Mouse (Mus musculus) embryonic fibroblast, embryonic 13.5 days (primary cell): ENCODE data around the gene Dyrk1b. TPM values are rescaled to one million over a fixed set of nuclear protein-coding genes. Genes with fewer than 3 reads are reported as not detected.
A peak's percentile ranks its signal among the peaks of the same experiment; 100 is the strongest.
"Not testable (repeated sequence)": the region's sequence is repeated elsewhere in the genome, so short reads cannot be mapped to it uniquely, and the experiment has no call there.

Experiments used
- H3K27ac ChIP-seq: 2 replicates; pipeline ENCODE4 v1.5.1; 2012; ENCODE audit warnings: low read length, control low read depth, inconsistent platforms; ENCODE audit not compliant: insufficient read depth
- H3K4me1 ChIP-seq: 2 replicates; pipeline ENCODE4 v1.6.1; 2011; ENCODE audit warnings: low read length; ENCODE audit not compliant: control insufficient read depth, insufficient read depth
- H3K4me3 ChIP-seq: 2 replicates; pipeline ENCODE4 v1.5.1; 2011; ENCODE audit warnings: mild to moderate bottlenecking, control low read depth, low read length; ENCODE audit not compliant: insufficient read depth
- CTCF ChIP-seq: IDR thresholded peaks from 2 replicates; pipeline ENCODE4 v1.5.1; 2011; ENCODE audit warnings: mild to moderate bottlenecking, control low read depth, low read length, moderate library complexity, borderline replicate concordance; ENCODE audit not compliant: insufficient read depth
- POLR2A ChIP-seq: IDR thresholded peaks from 2 replicates; pipeline ENCODE4 v1.6.1; 2011; ENCODE audit warnings: low read depth, mild to moderate bottlenecking, control low read depth, low read length, moderate library complexity
- polyA plus RNA-seq: library from polyadenylated mRNA; stranded (reverse); fragments of >200 nt; gene quantifications from 2 replicates; pipeline ENCODE4 v1.2.4, GENCODE M21; 2011; ENCODE audit warnings: low read depth; ENCODE audit not compliant: missing spikeins, insufficient read length

Dyrk1b gene
- polyA plus RNA-seq, 1 experiment, result 12.9 TPM

DNA sequence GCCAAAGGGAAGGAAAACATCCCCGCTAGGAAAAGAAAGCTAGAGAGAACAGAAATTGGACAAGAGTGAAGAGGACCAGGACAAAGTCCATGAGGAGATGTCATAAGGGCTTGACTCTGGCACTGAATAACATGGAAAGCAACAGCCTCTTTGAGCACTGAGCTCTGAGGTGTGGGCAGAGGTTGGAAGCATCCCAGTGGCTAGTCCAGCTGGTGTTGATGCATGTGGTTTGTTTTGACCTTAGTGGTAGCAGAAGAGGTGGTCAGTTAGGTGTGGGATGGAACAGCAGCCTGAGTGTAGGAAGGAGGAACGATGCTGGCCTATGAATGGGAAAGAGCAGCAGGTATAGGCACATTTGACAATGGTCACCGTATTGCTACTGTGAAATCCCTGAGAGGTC, 12.2 kb downstream of the Dyrk1b start:
- Histone ChIP-seq H3K27ac (no peak overlapping the region), H3K4me3 (no peak overlapping the region), H3K4me1 (no peaks in the 10 kb centered on the region)
- TF ChIP-seq CTCF (no peak), POLR2A (no peak)

GRCm38 (mm10) chr7:28191903-28192302, 12.6 kb downstream of the Dyrk1b start:
- no peak for TF ChIP-seq CTCF
- no peaks in the 10 kb centered on the region for H3K4me1 ChIP-seq
- no peak overlapping the region for H3K4me3 ChIP-seq
- no peak overlapping the region for H3K27ac ChIP-seq

DNA sequence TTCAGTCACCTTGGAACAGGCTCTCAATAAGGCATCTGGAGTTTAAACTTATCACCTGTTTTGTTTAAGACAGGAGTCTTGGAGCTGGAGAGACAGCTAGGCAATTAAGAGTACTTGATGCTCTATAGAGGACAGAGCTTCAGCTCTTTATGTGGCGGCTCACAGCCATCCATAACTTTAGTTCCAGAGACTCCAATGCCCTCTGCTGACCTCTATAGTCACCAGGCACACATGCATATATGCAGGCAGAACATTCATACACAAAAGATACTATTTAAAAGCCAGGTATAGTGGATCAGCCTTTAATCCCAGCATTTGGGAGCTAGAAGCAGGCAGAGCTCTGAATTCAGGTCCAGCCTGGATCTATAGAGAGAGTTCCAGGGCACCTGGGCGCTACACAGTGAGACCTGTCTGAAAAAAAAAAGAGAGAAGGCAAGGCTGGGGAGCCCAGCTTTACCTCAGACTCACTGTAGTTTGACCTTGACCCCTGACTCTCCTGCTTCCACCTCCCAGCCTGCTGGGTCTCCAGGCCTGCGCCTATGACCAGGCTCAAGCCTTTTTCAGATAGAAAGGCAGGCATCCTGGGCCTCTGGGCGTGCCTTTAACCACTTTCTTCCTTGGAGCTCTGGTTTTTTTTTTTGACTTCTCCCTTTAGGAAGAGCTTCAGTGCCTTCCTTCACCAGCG, 16.3 kb downstream of the Dyrk1b start:
- H3K4me1 ChIP-seq, result no peaks in the 10 kb centered on the region
- no peak overlapping the region for H3K4me3 ChIP-seq
- no peak overlapping the region for H3K27ac ChIP-seq
- no peak for TF ChIP-seq CTCF
- no peak for TF ChIP-seq POLR2A

DNA sequence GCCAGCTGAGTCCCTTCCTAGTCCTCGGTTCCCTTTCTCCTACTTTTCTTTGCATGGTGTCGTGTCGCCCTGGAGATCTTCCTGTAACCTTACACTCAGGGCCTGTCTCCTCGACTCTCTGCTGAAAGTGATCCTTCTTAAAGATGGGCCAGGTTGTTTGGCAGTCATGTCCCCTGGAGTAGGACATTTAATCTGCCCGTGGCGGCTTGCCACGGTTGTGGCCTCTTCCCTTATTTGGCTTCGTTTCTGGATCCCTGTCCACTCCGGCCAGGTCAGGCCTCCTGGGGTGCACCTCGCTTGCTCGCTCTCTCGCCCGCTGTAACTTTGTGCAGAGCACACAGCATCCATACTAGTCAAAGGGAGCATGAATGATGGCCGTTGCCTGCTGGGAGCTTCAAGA, 17.3 kb downstream of the Dyrk1b start:
- Histone ChIP-seq H3K4me3 (no peak overlapping the region), H3K27ac (no peak overlapping the region), H3K4me1 (no peaks in the 10 kb centered on the region)
- TF ChIP-seq CTCF (no peak), POLR2A (no peak)

DNA sequence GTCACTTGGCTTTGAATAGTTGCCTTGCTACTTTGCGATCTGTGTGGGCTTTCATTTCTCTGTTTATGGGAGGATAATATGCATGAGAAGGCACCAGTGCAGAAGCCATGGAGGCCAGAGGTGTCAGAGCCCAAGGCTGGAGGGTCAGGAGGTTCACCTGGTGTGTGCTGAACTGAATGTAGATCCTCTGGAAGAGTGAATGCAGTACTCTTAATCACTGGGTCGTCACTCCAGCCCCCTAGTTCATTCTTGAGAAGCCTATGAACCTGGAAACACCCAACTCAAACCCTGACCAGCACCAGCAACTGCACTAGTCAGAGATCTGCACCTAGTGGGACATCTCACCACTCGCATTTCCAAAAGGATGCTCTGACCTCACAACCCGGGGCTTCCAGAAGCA, 19.8 kb downstream of the Dyrk1b start:
- TF ChIP-seq CTCF (no peak), POLR2A (no peak)
- Histone ChIP-seq H3K4me1 (no peaks in the 10 kb centered on the region), H3K4me3 (no peak overlapping the region), H3K27ac (no peak overlapping the region)

DNA sequence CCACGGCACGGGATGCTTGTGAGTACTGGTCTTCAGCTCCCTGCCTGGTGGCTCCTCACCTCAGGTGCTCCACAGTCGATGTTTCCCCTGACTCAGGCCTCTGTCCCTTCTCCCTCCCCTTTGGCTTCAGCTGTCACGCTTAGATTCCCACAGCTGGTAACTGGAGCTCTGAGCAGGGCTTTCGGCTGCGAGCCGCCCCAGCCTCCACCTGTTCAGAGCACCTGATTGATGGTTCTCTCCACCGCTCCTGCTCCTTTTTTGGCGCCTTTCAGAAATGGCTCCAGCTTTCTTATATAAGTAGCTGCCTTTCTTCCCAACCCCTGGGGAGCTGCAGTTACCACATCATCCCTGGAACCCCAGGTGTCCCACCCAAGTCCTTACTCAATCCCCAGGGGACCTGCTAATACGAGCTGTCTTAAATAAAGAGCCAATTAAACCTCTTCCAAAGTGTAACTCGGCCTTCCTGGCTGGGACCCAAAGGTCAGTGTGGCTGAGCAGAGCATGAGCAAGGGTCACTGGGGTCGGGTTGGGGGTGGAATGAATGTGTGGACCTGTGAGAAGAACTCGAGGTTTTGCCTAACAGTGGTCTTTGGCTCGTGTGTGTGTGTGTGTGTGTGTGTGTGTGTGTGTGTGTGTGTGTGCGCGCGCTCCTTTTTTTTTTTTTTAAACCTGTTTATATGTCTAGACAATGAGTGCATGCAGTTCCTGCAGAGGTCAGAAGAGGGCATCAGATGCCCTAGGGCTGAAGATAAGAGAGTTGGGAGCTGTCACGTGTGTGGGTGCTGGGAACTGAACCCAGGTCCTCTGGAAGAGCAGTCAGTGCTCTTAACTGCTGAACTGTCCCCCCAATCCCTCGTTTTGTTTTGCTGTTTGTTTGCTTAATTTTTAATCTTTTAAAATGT, 24.2 kb downstream of the Dyrk1b start:
- TF ChIP-seq CTCF (no peak), POLR2A (no peak)
- Histone ChIP-seq H3K4me1 (no peaks in the 10 kb centered on the region), H3K4me3 (no peak overlapping the region), H3K27ac (no peak overlapping the region)

DNA sequence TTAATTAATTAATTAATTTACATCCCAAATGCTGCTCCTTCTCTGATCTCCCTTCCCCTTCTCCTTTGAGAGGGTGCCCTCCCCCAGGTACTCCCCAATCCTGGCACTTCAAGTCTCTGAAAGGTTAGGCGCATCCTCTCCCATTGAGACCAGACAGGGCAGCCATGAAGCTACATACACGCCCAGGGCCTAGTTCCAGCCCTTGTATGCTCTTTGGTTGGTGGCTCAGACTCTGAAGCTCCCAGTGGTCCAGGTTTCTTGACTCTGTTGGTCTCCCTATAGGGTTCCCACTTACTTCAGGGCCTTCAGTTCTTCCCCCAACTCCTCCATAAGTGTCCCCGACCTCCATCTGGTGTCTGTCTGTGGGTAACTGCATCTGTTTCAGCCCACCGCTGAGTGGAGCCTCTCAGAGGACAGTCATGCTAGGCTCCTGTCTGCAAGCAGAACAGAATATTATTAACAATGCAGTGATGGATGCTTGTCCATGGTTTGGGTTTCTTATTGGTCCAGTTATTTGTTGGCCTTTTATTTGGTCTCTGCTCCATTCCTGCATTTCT, 26.9 kb downstream of the Dyrk1b start:
- TF ChIP-seq POLR2A (no peak), CTCF (no peak)

GRCm38 (mm10) chr7:28208396-28208987, 29.2 kb downstream of the Dyrk1b start:
- Histone ChIP-seq H3K4me1 (no peaks in the 10 kb centered on the region), H3K4me3 (no peak overlapping the region), H3K27ac (no peak overlapping the region)
- TF ChIP-seq CTCF (no peak), POLR2A (no peak)

More for the DNA sequence above, 26.9 kb downstream of the Dyrk1b start:
- Histone ChIP-seq H3K4me1 (no peaks in the 10 kb centered on the region), H3K4me3 (no peak overlapping the region), H3K27ac (no peak overlapping the region)

DNA sequence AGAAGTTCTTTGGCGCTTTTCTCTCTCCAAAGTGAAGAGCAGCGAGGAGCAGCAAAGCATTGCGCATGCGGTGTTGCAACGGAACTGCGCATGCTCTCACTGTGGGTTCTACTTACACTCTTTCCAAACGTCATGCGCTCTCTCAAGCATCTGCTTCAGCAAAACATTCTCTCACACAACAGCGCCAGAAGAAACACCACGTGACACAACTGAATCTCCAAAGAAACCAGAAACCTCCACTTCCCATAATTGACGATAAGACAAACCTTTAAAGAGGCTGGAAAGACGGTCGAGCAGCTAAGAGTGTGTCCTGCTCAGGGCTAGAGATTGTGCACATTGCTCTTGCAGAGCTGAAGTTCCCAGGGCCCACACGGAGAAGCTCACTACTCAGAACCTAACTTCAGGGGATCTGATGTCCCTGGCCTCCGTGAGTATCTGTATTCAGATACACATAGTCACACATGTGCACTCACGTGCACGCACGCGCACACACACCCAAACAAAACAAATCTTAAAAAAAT, 29.8 kb downstream of the Dyrk1b start:
- Histone ChIP-seq H3K27ac (no peak overlapping the region), H3K4me1 (no peaks in the 10 kb centered on the region), H3K4me3 (no peak overlapping the region)
- TF ChIP-seq POLR2A (peak; percentile 55; the same call in 1 of the 2 replicates), CTCF (no peak)

- H3K4me3 ChIP-seq, result no peak overlapping the region
- TF ChIP-seq CTCF (no peak), POLR2A (no peak)
Observed at GRCm38 (mm10) chr7:28210731-28211130, 31.5 kb downstream of the Dyrk1b start.

GRCm38 (mm10) chr7:28214142-28214541, 34.9 kb downstream of the Dyrk1b start:
- no peak for TF ChIP-seq POLR2A
- TF ChIP-seq CTCF, result peak; percentile 47; the same call in 1 of the 2 replicates
- Histone ChIP-seq H3K4me3 (no peak overlapping the region), H3K27ac (no peak overlapping the region), H3K4me1 (no peaks in the 10 kb centered on the region)

More at GRCm38 (mm10) chr7:28210731-28211130, 31.5 kb downstream of the Dyrk1b start:
- H3K4me1 ChIP-seq, result no peaks in the 10 kb centered on the region
- no peak overlapping the region for H3K27ac ChIP-seq

DNA sequence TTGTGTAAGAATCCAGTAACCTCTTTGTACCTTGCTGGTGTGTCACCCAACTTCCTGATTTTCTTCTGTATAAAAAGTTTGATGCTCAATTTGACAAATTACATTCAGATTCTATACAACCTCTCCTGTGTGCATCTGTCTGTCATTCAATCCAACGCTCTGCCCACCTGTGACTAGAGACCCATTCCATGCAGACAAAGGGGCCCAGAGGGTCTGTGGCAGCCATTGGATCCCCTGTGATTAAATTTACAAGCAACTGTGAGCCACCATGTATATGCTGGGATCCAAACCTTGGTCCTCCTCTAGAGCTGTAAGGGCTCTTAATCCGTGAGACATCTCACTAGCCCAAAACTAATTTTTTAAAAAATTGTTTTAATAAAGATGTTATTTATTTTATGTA, 36.7 kb downstream of the Dyrk1b start:
- not testable (repeated sequence) for H3K27ac ChIP-seq, H3K4me3 ChIP-seq, H3K4me1 ChIP-seq

- H3K27ac ChIP-seq, H3K4me3 ChIP-seq, H3K4me1 ChIP-seq: not testable (repeated sequence)
Observed at GRCm38 (mm10) chr7:28217811-28218210, 38.5 kb downstream of the Dyrk1b start.

DNA sequence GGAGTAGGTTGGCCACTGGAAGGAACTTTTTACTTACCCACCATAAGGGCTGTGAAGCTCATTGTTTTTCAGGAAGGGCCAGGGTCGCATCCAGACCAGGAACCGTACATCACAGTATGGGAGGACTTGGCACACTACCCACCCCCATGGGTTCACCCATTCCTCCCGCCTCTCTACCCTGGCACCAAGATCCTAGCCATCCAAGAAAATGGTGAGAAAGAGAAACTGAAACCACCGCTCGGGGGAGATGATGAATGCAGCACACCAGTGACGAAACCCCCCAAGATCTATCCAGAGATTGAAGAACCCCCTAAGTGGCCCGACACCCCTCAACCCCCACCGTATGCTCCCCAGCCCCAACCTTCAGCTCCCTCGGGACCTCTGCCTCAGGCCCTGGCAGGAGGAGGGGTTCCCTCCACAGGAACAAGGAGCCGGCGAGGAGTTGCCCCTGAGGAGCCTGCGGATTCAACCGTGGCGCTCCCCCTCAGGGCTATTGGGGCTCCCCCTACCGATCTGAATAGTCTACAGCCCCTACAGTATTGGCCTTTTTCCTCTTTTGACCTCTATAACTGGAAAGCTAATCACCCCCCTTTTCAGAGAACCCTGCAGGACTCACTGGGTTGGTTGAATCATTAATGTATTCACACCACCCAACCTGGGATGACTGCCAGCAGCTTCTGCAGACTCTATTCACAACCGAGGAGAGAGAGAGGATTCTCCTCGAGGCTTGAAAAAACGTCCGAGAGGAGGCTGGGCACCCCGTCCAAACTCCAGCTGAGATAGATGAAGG, 39.9 kb downstream of the Dyrk1b start:
- not testable (repeated sequence) for H3K27ac ChIP-seq, H3K4me1 ChIP-seq, H3K4me3 ChIP-seq
